Mouse (Mus musculus): ENCODE data around the gene Tgfbr1. TPM values are rescaled to one million over a fixed set of nuclear protein-coding genes. Genes with fewer than 3 reads are reported as not detected.
A peak's percentile ranks its signal among the peaks of the same experiment; 100 is the strongest.

The Tgfbr1 gene
- polyA plus RNA-seq, 1 experiment from 2014 or later: 63.2 TPM

GRCm38 (mm10) chr4:47322315-47322714, 30.7 kb upstream of the Tgfbr1 start:
- Histone ChIP-seq H3K27ac (no peak overlapping the region), H3K36me3 (no peaks in the 10 kb centered on the region), H3K9ac (replicated peaks) (no peak overlapping the region), H3K4me1 (replicated peaks) (no peaks in the 10 kb centered on the region), H3K4me2 (replicated peaks) (no peak overlapping the region), H3K4me3 (replicated peaks) (no peak overlapping the region), H3K27me3 (no peaks in the 10 kb centered on the region), H3K9me3 (no peaks in the 10 kb centered on the region)
- no peak for ATAC-seq
- 79% methylated on average over 3 of the region's 3 CpGs for WGBS

GRCm38 (mm10) chr4:47324206-47324605, 28.8 kb upstream of the Tgfbr1 start:
- no peak for ATAC-seq
- 85% methylated on average over 1 of the region's 1 CpGs for WGBS
- H3K4me1 ChIP-seq (replicated peaks): no peaks in the 10 kb centered on the region
- H3K36me3 ChIP-seq: no peaks in the 10 kb centered on the region
- H3K4me3 ChIP-seq (replicated peaks): no peak overlapping the region
- no peak overlapping the region for H3K27ac ChIP-seq
- no peak overlapping the region for H3K9ac ChIP-seq (replicated peaks)
- H3K9me3 ChIP-seq: no peaks in the 10 kb centered on the region
- H3K4me2 ChIP-seq (replicated peaks): no peak overlapping the region
- H3K27me3 ChIP-seq: no peaks in the 10 kb centered on the region

- Histone ChIP-seq H3K4me1 (replicated peaks) (no peaks in the 10 kb centered on the region), H3K27ac (no peak overlapping the region), H3K27me3 (no peaks in the 10 kb centered on the region), H3K9me3 (no peaks in the 10 kb centered on the region), H3K36me3 (no peaks in the 10 kb centered on the region), H3K9ac (replicated peaks) (no peak overlapping the region), H3K4me2 (replicated peaks) (no peak overlapping the region), H3K4me3 (replicated peaks) (no peak overlapping the region)
- no peak for ATAC-seq
- WGBS: 84% methylated on average over 3 of the region's 3 CpGs
Measured at GRCm38 (mm10) chr4:47327782-47328181, 25.2 kb upstream of the Tgfbr1 start.

GRCm38 (mm10) chr4:47329285-47329684, 23.7 kb upstream of the Tgfbr1 start:
- H3K9me3 ChIP-seq: no peaks in the 10 kb centered on the region
- H3K4me2 ChIP-seq (replicated peaks): no peak overlapping the region
- H3K9ac ChIP-seq (replicated peaks): no peak overlapping the region
- no peak overlapping the region for H3K4me3 ChIP-seq (replicated peaks)
- no peaks in the 10 kb centered on the region for H3K4me1 ChIP-seq (replicated peaks)
- no peak overlapping the region for H3K27ac ChIP-seq
- H3K36me3 ChIP-seq: no peaks in the 10 kb centered on the region
- no peaks in the 10 kb centered on the region for H3K27me3 ChIP-seq
- WGBS: 21% methylated on average over 1 of the region's 1 CpGs
- ATAC-seq: no peak

GRCm38 (mm10) chr4:47330378-47331052, 22.5 kb upstream of the Tgfbr1 start:
- ATAC-seq: no peak
- Histone ChIP-seq H3K9me3 (no peaks in the 10 kb centered on the region), H3K9ac (replicated peaks) (no peak overlapping the region), H3K4me3 (replicated peaks) (no peak overlapping the region), H3K4me2 (replicated peaks) (no peak overlapping the region), H3K36me3 (no peaks in the 10 kb centered on the region), H3K27ac (no peak overlapping the region), H3K4me1 (replicated peaks) (no peaks in the 10 kb centered on the region), H3K27me3 (no peaks in the 10 kb centered on the region)
- 94% methylated on average over 13 of the region's 13 CpGs for WGBS

GRCm38 (mm10) chr4:47332812-47333343, 20.1 kb upstream of the Tgfbr1 start:
- Histone ChIP-seq H3K4me3 (replicated peaks) (no peak overlapping the region), H3K9me3 (no peaks in the 10 kb centered on the region), H3K27ac (no peak overlapping the region), H3K4me2 (replicated peaks) (no peak overlapping the region), H3K9ac (replicated peaks) (no peak overlapping the region), H3K36me3 (no peaks in the 10 kb centered on the region), H3K4me1 (replicated peaks) (no peaks in the 10 kb centered on the region), H3K27me3 (no peaks in the 10 kb centered on the region)
- 84% methylated on average over 6 of the region's 6 CpGs for WGBS
- no peak for ATAC-seq

- H3K4me1 ChIP-seq (replicated peaks): no peaks in the 10 kb centered on the region
- H3K9me3 ChIP-seq: no peaks in the 10 kb centered on the region
- no peak overlapping the region for H3K4me2 ChIP-seq (replicated peaks)
- no peaks in the 10 kb centered on the region for H3K36me3 ChIP-seq
- H3K4me3 ChIP-seq (replicated peaks): no peak overlapping the region
- H3K9ac ChIP-seq (replicated peaks): no peak overlapping the region
- ATAC-seq: no peak
- 92% methylated on average over 3 of the region's 3 CpGs for WGBS
- no peak overlapping the region for H3K27ac ChIP-seq
- H3K27me3 ChIP-seq: no peaks in the 10 kb centered on the region
Measured at GRCm38 (mm10) chr4:47333541-47333940, 19.5 kb upstream of the Tgfbr1 start.

- no peaks in the 10 kb centered on the region for H3K9me3 ChIP-seq
- no peak overlapping the region for H3K9ac ChIP-seq (replicated peaks)
- H3K36me3 ChIP-seq: no peaks in the 10 kb centered on the region
- no peak overlapping the region for H3K27ac ChIP-seq
- H3K4me3 ChIP-seq (replicated peaks): no peak overlapping the region
- ATAC-seq: no peak
- peaks cover 8% of the 10 kb centered on the region; the same call in 1 of the 2 replicates for H3K4me1 ChIP-seq (replicated peaks)
- 87% methylated on average over 3 of the region's 3 CpGs for WGBS
- H3K4me2 ChIP-seq (replicated peaks): no peak overlapping the region
- H3K27me3 ChIP-seq: no peaks in the 10 kb centered on the region
Measured at GRCm38 (mm10) chr4:47336941-47337600, 16.0 kb upstream of the Tgfbr1 start.

- WGBS: 28% methylated on average over 8 of the region's 8 CpGs
- no peaks in the 10 kb centered on the region for H3K9me3 ChIP-seq
Measured at GRCm38 (mm10) chr4:47342632-47343031, 10.4 kb upstream of the Tgfbr1 start.

GRCm38 (mm10) chr4:47347022-47347421, 6.0 kb upstream of the Tgfbr1 start:
- ATAC-seq: no peak
- Histone ChIP-seq H3K27ac (no peak overlapping the region), H3K27me3 (no peaks in the 10 kb centered on the region), H3K4me2 (replicated peaks) (no peak overlapping the region), H3K36me3 (no peaks in the 10 kb centered on the region), H3K4me3 (replicated peaks) (no peak overlapping the region), H3K9me3 (no peaks in the 10 kb centered on the region), H3K9ac (replicated peaks) (no peak overlapping the region), H3K4me1 (replicated peaks) (peaks cover 19% of the 10 kb centered on the region)
- WGBS: 83% methylated on average over 4 of the region's 4 CpGs

More at GRCm38 (mm10) chr4:47342632-47343031, 10.4 kb upstream of the Tgfbr1 start:
- no peak overlapping the region for H3K9ac ChIP-seq (replicated peaks)
- no peak overlapping the region for H3K4me2 ChIP-seq (replicated peaks)
- no peak overlapping the region for H3K4me3 ChIP-seq (replicated peaks)
- no peak overlapping the region for H3K27ac ChIP-seq
- peaks cover 16% of the 10 kb centered on the region; the same call in 1 of the 2 replicates for H3K4me1 ChIP-seq (replicated peaks)
- H3K27me3 ChIP-seq: no peaks in the 10 kb centered on the region
- no peak for ATAC-seq
- H3K36me3 ChIP-seq: no peaks in the 10 kb centered on the region

- H3K27me3 ChIP-seq: no peaks in the 10 kb centered on the region
- no peak for ATAC-seq
- WGBS: 24% methylated on average over 6 of the region's 6 CpGs
- no peak overlapping the region for H3K4me2 ChIP-seq (replicated peaks)
- H3K36me3 ChIP-seq: no peaks in the 10 kb centered on the region
- no peak overlapping the region for H3K27ac ChIP-seq
- peaks cover 23% of the 10 kb centered on the region for H3K4me1 ChIP-seq (replicated peaks)
- no peaks in the 10 kb centered on the region for H3K9me3 ChIP-seq
- no peak overlapping the region for H3K9ac ChIP-seq (replicated peaks)
- no peak overlapping the region for H3K4me3 ChIP-seq (replicated peaks)
Measured at GRCm38 (mm10) chr4:47349759-47350158, 3.3 kb upstream of the Tgfbr1 start.

- peaks cover 36% of the 10 kb centered on the region for H3K4me1 ChIP-seq (replicated peaks)
- 17% methylated on average over 9 of the region's 9 CpGs for WGBS
- H3K27ac ChIP-seq: 0 out of 2 replicates have a peak overlapping the region, but pooled peaks have one; percentile 0
- H3K36me3 ChIP-seq: no peaks in the 10 kb centered on the region
- H3K4me3 ChIP-seq (replicated peaks): peak overlapping the region; percentile 89
- 0 out of 2 replicates have a peak overlapping the region, but pooled peaks have one; percentile 98 for H3K9ac ChIP-seq (replicated peaks)
- H3K4me2 ChIP-seq (replicated peaks): peak overlapping the region; percentile 87
- no peak for ATAC-seq
- no peaks in the 10 kb centered on the region for H3K9me3 ChIP-seq
- no peaks in the 10 kb centered on the region for H3K27me3 ChIP-seq
Measured at GRCm38 (mm10) chr4:47351386-47352049, 1.5 kb upstream of the Tgfbr1 start.
